Mouse (Mus musculus) embryonic facial prominence, embryonic 12.5 days (tissue): Measurements from ENCODE around the gene Cdk18. TPM values are rescaled to one million over a fixed set of nuclear protein-coding genes. Genes with fewer than 3 reads are reported as not detected.

Experiments used
- ATAC-seq: fragments of 200-750 bp; cut with Nextera tagmentation; 2 replicates; pipeline ENCODE4 v1.8.0; 2017; ENCODE audit not compliant: insufficient number of reproducible peaks, insufficient read depth, low FRiP score, low TSS enrichment
- H3K27ac ChIP-seq: fragments of 300-500 bp; sonication (generic); 2 replicates; pipeline ENCODE4 v1.5.1; 2016; ENCODE audit warnings: mild to moderate bottlenecking
- H3K27me3 ChIP-seq: fragments of 300-500 bp; sonication (generic); 2 replicates; pipeline ENCODE4 v1.6.1; 2016; ENCODE audit warnings: mild to moderate bottlenecking, moderate library complexity
- H3K36me3 ChIP-seq: fragments of 300-500 bp; sonication (generic); 2 replicates; pipeline ENCODE4 v1.6.1; 2016; ENCODE audit warnings: mild to moderate bottlenecking
- H3K4me1 ChIP-seq: fragments of 300-500 bp; sonication (generic); 2 replicates; pipeline ENCODE4 v1.6.1; 2016
- H3K4me2 ChIP-seq: fragments of 300-500 bp; sonication (generic); replicated peaks from 2 replicates; pipeline ENCODE4 v1.6.1; 2016; ENCODE audit warnings: mild to moderate bottlenecking, moderate library complexity
- H3K4me3 ChIP-seq: fragments of 300-500 bp; sonication (generic); 2 replicates; pipeline ENCODE4 v1.5.1; 2016; ENCODE audit warnings: mild to moderate bottlenecking
- H3K9ac ChIP-seq: fragments of 300-500 bp; sonication (generic); 2 replicates; pipeline ENCODE4 v1.6.1; 2016; ENCODE audit warnings: mild to moderate bottlenecking, moderate library complexity
- H3K9me3 ChIP-seq: fragments of 300-500 bp; sonication (generic); 2 replicates; pipeline ENCODE4 v1.6.1; 2016; ENCODE audit warnings: mild to moderate bottlenecking, moderate library complexity
- WGBS: fragments of 180-500 bp; shearing (Covaris S2); methylation state at CpG from one replicate; pipeline ENCODE4 v1.1.7; 2016; 5-methylcytosine and 5-hydroxymethylcytosine counted together
- polyA plus RNA-seq: library from polyadenylated mRNA; unstranded; fragments of >200 nt; fragmentation: Nextera tagmentation; extraction: Ambion mirVana; gene quantifications from 2 replicates; pipeline ENCODE4 v1.2.1, GENCODE M21; 2016

The Cdk18 gene
- polyA plus RNA-seq, 1 experiment from 2014 or later, result 2.9 TPM

- Histone ChIP-seq H3K4me2 (no peak overlapping the region), H3K4me3 (no peak overlapping the region), H3K36me3 (no peaks in the 10 kb centered on the region), H3K4me1 (no peaks in the 10 kb centered on the region), H3K9ac (no peak overlapping the region), H3K27me3 (no peaks in the 10 kb centered on the region), H3K9me3 (no peaks in the 10 kb centered on the region), H3K27ac (no peak overlapping the region)
- WGBS, result 65% methylated on average over 7 of the region's 7 CpGs
- ATAC-seq, result no peak
Measured at GRCm38 (mm10) chr1:132085181-132086049, 54.1 kb downstream of the Cdk18 start.

GRCm38 (mm10) chr1:132078413-132078812 is 61.1 kb downstream of the Cdk18 start:
- no peaks in the 10 kb centered on the region for H3K36me3 ChIP-seq
- H3K27ac ChIP-seq, result no peak overlapping the region
- 89% methylated on average over 2 of the region's 2 CpGs for WGBS
- H3K9me3 ChIP-seq, result no peaks in the 10 kb centered on the region
- no peak overlapping the region for H3K4me2 ChIP-seq
- ATAC-seq, result no peak
- no peak overlapping the region for H3K9ac ChIP-seq
- H3K4me1 ChIP-seq, result no peaks in the 10 kb centered on the region
- no peak overlapping the region for H3K4me3 ChIP-seq
- H3K27me3 ChIP-seq, result no peaks in the 10 kb centered on the region

DNA sequence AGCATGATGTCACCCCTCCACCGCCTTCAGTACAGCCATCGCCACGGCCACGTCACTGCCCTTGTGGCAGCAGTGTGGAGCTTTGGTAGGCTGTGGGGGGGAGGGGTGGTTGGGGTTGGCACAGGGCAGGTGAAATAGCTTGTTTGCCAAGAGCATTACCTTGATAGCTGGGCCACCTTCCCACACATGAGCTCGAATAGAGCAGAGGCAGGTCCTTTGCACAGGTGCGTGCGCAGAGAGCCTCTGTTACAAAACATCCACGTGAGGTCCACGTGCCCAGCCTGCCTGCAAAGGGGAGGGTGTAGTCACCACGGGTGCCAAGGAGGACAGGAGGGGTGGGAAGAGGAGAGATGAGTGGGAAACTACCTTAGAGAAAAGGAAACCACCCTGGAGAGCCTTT is 63.9 kb downstream of the Cdk18 start:
- Histone ChIP-seq H3K36me3 (no peaks in the 10 kb centered on the region), H3K4me3 (no peak overlapping the region), H3K4me2 (no peak overlapping the region), H3K4me1 (peaks cover 7% of the 10 kb centered on the region; the same call in 1 of the 2 replicates), H3K27ac (no peak overlapping the region), H3K27me3 (no peaks in the 10 kb centered on the region), H3K9me3 (no peaks in the 10 kb centered on the region), H3K9ac (no peak overlapping the region)
- no peak for ATAC-seq
- WGBS, result 85% methylated on average over 10 of the region's 10 CpGs

GRCm38 (mm10) chr1:132070659-132071058 is 68.8 kb downstream of the Cdk18 start:
- Histone ChIP-seq H3K4me2 (no peak overlapping the region), H3K27ac (0 out of 2 replicates have a peak overlapping the region, but pooled peaks have one; percentile 23), H3K9me3 (no peaks in the 10 kb centered on the region), H3K9ac (no peak overlapping the region), H3K36me3 (no peaks in the 10 kb centered on the region), H3K27me3 (peaks cover 39% of the 10 kb centered on the region), H3K4me1 (peaks cover 14% of the 10 kb centered on the region; the same call in 1 of the 2 replicates), H3K4me3 (no peak overlapping the region)
- ATAC-seq, result no peak
- WGBS, result 77% methylated on average over 3 of the region's 3 CpGs

DNA sequence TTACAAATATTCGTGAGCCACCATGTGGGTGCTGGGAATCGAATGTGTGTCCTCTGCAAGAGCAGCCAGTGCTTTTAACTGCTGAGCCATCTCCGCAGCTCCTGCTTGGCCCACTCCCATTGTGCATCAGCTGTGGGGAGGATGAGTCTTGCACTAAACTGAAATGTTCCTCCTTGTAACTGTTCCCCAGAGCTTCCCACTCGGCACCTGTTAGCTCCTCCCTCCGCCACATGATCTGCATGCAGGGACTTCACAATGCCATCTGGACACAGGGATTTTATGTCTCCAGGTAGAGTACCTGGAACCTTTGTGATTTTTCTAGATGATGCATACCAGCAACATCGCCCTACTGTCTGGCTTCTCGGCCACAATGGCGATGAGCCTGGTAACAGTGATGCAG is 70.0 kb downstream of the Cdk18 start:
- Histone ChIP-seq H3K9me3 (no peaks in the 10 kb centered on the region), H3K4me3 (no peak overlapping the region), H3K4me1 (peaks cover 14% of the 10 kb centered on the region; the same call in 1 of the 2 replicates), H3K27ac (no peak overlapping the region), H3K27me3 (peaks cover 44% of the 10 kb centered on the region), H3K9ac (no peak overlapping the region), H3K4me2 (no peak overlapping the region), H3K36me3 (no peaks in the 10 kb centered on the region)
- WGBS, result 85% methylated on average over 8 of the region's 8 CpGs
- ATAC-seq, result no peak

- no peaks in the 10 kb centered on the region for H3K36me3 ChIP-seq
- peak; percentile 33; the same call in 1 of the 2 replicates for ATAC-seq
- H3K9me3 ChIP-seq, result no peaks in the 10 kb centered on the region
- peak within 1 kb of the TSS; percentile 61 for H3K9ac ChIP-seq
- peaks cover 14% of the 10 kb centered on the region; the same call in 1 of the 2 replicates for H3K4me1 ChIP-seq
- peak within 1 kb of the TSS; percentile 46 for H3K4me3 ChIP-seq
- peak within 1 kb of the TSS; percentile 84 for H3K4me2 ChIP-seq
- peaks cover 46% of the 10 kb centered on the region for H3K27me3 ChIP-seq
- no peak within 1 kb of the TSS for H3K27ac ChIP-seq
- 4% methylated on average over 64 of the region's 80 CpGs for WGBS
Measured at GRCm38 (mm10) chr1:132067261-132068255, 71.9 kb downstream of the Cdk18 start, which contains the start of gene Mfsd4a. Gene Mfsd4a (minus strand): TSS chr1:132068062.

- 79% methylated on average over 8 of the region's 8 CpGs for WGBS
- Histone ChIP-seq H3K27me3 (peaks cover 46% of the 10 kb centered on the region), H3K9me3 (no peaks in the 10 kb centered on the region), H3K9ac (no peak overlapping the region), H3K4me3 (no peak overlapping the region), H3K27ac (no peak overlapping the region), H3K4me2 (no peak overlapping the region), H3K4me1 (peaks cover 8% of the 10 kb centered on the region; the same call in 1 of the 2 replicates), H3K36me3 (no peaks in the 10 kb centered on the region)
- no peak for ATAC-seq
Measured at GRCm38 (mm10) chr1:132065475-132066172, 73.9 kb downstream of the Cdk18 start.

GRCm38 (mm10) chr1:132065001-132065400 is 74.5 kb downstream of the Cdk18 start:
- no peak for ATAC-seq
- peaks cover 5% of the 10 kb centered on the region; the same call in 1 of the 2 replicates for H3K4me1 ChIP-seq

GRCm38 (mm10) chr1:132063096-132063495 is 76.4 kb downstream of the Cdk18 start:
- H3K36me3 ChIP-seq, result no peaks in the 10 kb centered on the region
- ATAC-seq, result no peak
- peaks cover 31% of the 10 kb centered on the region for H3K27me3 ChIP-seq
- no peak overlapping the region for H3K27ac ChIP-seq
- H3K4me3 ChIP-seq, result no peak overlapping the region
- H3K4me1 ChIP-seq, result peaks cover 5% of the 10 kb centered on the region; the same call in 1 of the 2 replicates
- WGBS, result 87% methylated on average over 4 of the region's 4 CpGs
- H3K9ac ChIP-seq, result no peak overlapping the region
- no peaks in the 10 kb centered on the region for H3K9me3 ChIP-seq
- H3K4me2 ChIP-seq, result no peak overlapping the region

More at GRCm38 (mm10) chr1:132065001-132065400, 74.5 kb downstream of the Cdk18 start:
- Histone ChIP-seq H3K4me3 (no peak overlapping the region), H3K36me3 (no peaks in the 10 kb centered on the region), H3K4me2 (no peak overlapping the region), H3K9ac (no peak overlapping the region), H3K9me3 (no peaks in the 10 kb centered on the region), H3K27ac (no peak overlapping the region), H3K27me3 (peaks cover 46% of the 10 kb centered on the region)
- 37% methylated on average over 1 of the region's 1 CpGs for WGBS
